Mouse (Mus musculus) gastrocnemius, postnatal 25 days (tissue): Measurements from ENCODE around the gene Tbc1d24. TPM values are rescaled to one million over a fixed set of nuclear protein-coding genes. Genes with fewer than 3 reads are reported as not detected.

ENCODE experiments used
- DNase-seq: peaks from one replicate; pipeline ENCODE4 v3.0.0; 2022
- long read RNA-seq, 2 experiments: library from polyadenylated mRNA; stranded (forward); transcript quantifications; one replicate each; pipeline ENCODE4 v2.0.0; 2021
- total RNA-seq, 2 experiments: library from RNA; stranded (reverse); gene quantifications; 1 replicate in 1 of 2; 2 replicates in 1 of 2; pipeline ENCODE4 v1.2.3; 2021

The Tbc1d24 gene
- total RNA-seq, result 1 to 10 TPM; 4.1 to 4.6 TPM
- long read RNA-seq, experiment 1, partial matches to known transcripts, result 0 of 2 reads
- long read RNA-seq, experiment 1, other reads (novel, unspliced or antisense), result 2 of 2 reads
- long read RNA-seq, experiment 2, partial matches to known transcripts, result 0 of 2 reads
- long read RNA-seq, experiment 2, other reads (novel, unspliced or antisense), result 2 of 2 reads

DNA sequence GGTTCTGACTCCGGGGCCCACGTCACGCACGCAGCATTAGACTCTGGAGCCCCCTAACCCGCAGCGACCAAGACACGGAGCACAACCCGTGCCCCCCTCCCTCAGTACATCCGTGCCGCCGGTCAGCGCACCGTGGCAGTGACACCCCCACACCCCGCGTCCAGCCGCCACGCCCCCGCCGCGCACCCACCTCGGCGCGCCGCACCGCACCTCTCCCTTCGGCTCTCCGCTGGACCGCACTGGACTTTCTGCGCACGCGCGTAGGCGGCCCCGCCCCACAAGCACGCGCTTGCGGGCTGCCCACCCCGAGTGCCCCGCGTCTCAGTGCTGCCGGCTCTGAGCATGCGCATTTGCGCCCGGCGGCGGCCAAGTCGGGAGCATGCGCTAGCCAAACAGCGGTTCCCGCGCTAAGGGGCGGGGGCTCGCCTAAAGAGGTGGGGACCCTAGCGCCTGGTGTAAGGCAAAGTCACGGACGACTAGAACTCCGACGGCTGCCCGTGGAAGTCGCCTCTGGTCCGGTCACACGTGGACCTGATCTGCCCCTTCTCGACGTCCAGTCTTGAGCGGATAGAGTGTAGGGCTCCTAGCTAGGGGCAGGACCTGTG, at the start of gene Tbc1d24:
Tbc1d24 (minus strand) TSS at position 279 of the 605 bp plus-strand sequence.
- peak; percentile 92 for DNase-seq

DNA sequence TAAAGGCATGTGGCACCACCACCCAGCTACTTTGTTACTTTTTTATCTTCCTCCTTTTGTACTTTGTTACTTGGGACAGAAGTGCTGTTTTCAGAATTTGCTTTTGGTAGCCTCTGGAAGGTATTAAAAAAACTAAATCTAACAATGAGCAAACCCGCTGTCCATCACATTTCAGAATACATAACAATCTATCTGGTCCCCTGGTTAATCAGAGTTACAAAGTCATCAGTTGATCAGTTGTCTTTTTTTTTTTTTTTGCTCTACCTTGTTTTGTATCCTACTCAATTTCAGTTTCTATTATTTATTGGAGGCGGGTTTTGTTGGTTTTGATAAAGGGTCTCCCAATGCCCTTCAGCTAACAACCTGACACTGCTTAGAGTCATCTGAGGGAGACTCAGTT, 47.0 kb upstream of the Tbc1d24 start:
- DNase-seq, result no peak

DNA sequence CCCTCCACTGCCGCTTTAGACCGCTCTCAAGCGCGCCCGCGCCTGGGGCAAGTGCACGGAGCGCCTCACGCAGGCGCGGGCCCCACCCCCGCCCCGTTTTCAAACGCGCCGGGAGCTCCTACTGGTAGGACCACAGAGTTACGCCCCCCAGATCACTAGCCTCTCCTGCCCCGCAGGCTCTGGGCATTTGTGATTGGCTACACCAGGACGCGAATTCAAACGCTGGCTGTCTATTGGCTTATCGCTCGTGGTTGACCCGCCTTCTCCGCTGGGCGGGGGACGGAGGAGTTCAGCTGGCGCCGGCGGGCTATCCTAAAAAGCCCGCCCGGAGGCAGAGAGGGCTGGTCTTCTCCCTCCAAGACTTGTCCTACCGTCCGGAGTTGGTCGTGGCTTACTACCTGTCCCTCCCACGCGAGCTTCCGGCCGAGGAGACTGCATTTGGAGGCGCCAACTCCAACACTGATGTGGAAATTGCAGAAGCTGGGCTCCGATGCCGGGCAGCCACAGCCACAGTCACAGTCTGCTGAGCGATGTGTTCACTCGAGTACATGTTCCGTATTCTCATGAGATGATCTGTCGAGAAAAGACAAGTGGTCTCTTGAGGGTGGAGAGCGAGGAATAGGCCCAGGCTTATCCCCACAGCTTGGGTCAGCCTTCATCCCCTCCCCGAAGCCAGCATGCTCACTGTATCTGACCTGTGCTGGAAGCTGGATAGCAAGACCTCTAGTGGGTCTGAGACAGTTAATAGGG, 46.1 kb upstream of the Tbc1d24 start, which contains the start of gene Ccnf:
Ccnf (minus strand) TSS at position 165 of the 750 bp plus-strand sequence.
- peak; percentile 97 for DNase-seq

DNA sequence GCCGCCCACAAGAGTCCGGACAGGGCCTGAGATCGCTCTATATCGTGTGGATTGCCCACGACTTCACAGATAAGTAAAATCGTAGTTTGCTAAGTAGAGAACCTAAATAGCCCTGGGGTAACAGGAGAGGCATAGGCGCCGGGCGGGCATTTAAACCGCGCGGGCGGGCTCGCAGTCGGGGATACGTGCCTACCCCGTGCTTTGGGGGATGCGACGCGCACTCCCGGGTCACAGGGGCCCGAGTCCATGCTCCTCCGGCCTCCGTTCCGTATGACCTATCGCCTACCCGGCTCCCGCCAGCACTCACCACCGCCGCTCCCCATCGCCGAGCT, 45.6 kb upstream of the Tbc1d24 start:
- no peak for DNase-seq

DNA sequence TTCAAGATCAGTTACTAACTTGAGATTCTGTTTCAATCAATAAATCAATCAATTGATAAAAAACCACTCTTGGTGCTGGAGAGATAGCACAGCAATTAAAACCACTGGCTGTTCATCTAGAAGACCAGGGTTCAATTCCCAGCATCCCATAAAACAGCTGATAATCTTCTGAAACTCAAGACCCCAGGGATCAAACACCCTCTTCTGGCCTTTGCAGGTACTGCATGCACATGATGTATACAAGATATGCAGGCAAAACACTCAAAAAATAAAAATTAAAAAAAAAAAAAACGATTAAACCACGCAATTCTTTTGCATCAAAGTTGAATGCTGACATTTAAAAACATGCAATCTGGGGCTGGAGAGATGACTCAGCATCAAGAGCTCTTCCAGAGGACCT, 43.3 kb upstream of the Tbc1d24 start:
- DNase-seq, result no peak

DNA sequence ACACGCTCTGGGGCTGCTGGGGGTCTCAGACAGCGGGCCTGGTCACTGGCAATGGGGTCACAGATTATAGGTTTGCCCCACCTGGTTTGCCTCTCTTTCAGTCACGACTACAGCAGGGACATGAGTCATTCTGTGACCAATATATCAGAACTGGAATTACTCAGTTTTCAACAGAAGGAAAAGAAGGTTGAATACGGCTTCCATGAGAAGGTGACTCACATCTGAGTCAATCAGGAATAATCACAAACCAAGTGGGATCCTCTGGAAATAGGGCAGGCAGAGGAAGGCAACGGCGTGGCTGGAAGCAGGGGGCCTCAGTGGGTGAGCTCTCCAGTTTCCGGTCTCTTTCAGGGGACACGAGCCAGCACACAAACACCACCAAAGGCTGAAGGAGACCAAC, 38.7 kb upstream of the Tbc1d24 start:
- DNase-seq, result no peak

DNA sequence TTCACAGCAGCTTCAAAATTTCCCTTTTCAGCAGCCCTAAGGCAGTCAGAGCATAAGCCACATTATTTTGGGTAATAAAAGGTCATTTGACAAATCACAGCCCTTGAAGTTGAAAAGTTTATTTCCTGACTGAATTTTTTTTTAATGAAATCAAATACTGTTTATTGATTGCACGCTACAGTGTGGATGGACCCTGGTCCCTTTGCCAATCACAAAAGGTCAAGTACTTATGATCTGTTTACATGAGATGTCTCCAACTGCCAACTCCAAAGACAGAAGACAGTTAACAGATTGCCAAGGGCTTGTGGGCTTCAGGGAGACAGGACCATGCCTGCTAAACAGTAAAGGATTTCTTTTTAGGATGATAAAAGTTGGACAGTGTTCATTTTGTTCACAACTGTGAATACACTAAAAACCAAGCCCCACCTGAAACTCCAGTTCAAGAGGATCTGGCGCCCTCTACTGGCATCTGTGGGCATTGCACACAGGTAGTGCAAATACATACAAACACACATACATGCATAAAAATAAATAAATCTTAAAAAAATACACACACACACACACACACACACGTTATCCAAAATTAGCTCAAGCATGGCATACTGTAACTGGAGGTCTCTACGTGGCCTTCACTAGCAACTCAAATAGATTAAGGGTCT, 38.1 kb upstream of the Tbc1d24 start:
- DNase-seq, result no peak

DNA sequence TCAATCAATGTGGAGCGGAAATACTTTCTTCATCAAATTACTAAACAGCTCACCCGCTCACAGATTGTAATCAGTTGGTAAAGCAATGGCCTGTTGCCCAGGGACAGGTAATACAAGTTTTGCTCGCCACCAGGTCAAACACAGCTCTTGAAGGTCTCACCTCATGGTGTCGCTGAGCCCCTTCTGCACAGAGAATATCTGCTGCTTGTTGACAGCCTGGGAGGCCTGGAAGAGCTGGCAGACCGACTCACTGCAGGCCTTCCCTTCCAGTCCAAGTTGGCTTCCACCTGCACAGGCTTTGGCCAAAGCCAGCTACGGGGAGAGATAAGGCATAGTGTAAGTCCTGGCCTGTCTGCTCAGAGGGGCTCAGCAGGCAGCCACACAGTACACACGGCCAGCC, 31.6 kb upstream of the Tbc1d24 start:
- no peak for DNase-seq

DNA sequence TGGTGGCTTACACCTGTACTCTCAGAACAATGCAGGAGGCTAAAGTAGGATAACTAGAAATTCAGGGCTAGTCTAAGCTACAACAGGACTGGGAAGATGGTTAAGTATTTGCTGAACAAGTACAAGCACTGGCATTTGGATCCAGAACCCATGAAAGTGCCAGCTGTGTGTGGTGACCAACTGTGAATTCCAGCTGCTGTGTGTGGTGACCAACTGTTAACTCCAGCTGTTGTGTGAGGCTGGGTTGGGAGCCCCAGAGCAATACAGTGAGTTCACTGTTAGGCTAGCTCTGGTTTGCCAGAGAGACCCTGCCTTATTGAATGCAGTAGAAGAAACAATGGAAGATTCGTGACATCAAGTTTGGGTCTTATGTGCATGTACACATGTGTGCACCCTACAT, 31.1 kb upstream of the Tbc1d24 start:
- DNase-seq, result no peak

DNA sequence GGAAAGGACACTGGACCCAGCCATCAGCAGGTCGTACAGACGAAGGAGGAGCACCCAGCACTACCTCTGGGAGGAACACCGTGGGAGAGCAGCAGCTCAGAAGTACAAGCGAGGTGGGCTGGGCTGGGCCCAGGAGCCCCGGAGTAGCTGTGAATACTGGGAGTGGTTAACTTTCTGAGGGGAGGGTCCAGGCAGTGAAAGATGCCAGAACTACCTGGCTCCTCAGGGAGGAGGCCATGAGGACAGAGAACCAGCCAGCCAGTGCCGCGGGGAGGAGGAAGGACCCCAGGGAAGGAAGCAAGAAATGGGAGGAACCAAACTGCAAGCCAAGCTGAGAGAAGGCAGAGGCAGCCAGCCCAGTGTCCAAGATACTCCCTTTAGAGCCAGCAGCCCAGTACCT, 22.6 kb upstream of the Tbc1d24 start:
- DNase-seq, result no peak

DNA sequence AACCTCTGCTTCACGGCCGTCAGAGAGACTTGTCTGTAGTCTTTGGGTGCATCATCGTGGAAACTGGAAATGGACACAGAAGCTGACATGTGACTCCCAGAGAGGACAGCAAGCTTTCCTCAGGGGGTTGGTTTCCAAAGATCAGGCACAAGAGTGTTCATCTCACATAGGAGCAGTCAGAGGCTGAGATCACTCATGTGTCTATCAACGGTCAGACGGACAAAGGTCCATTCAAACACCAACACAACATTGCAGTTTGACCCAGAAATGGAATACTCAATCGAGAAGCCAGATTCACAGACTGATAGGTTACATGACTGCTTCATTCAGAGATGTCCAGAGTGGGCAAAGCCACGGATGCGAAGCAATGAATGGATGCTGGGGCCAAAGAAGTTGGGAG, 21.4 kb upstream of the Tbc1d24 start:
- no peak for DNase-seq

DNA sequence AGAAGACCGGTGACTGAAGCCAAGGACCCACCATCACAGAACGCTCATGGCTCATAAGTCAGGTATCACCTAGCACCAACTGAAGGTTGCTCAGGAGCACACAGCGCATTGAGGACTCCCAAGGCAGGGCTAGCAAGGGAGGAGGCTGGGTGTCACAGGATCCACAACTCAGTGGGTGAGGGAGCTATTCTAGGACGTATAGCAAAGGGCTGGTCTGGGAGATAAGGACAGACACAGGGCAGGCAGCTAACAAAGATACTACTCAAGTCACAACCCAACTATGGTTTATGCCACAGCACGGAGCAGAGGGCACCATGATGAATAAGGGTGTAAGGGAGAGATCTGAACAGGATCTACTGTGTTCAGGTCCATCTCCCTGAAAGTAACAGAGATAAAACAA, 20.5 kb upstream of the Tbc1d24 start:
- DNase-seq, result no peak

DNA sequence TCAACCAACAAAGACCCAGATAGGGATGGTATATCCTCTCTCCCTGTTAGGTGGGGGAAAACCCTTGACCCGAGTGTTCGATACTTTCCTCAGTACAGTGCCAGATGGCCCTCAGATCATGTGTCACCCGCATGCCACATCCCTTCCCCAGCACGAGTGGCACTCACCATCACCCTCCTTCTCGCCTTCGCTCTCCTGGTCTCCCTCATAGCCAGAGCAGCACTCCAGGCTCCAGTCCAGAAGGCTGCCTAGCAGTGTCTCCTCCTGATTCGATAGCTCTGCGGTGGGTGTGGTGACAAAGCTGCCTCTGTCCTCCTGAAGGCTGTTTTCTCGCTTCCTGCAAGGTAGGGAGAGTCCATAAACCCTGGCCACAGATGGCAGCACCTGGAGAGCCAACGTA, 19.4 kb upstream of the Tbc1d24 start:
- DNase-seq, result no peak

DNA sequence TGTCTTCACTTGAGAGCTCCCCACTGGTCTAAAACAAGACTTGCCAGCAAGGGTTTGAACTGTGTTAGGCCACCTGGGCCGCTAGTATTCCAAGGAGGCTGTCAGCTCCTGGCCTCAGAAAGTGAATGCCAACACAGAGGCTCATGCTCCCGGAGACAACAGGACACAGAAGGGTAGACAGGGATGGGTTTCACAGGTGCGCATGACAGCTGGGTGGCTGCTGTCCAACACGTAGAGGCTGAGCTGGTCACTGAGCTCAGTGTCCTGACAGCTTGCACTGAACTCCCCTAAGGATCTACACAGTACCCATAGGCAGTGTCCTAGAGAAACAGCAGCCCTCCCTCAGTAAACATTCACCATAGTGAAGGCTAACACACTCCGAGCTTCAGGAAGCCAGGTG, 18.2 kb upstream of the Tbc1d24 start:
- peak; percentile 40 for DNase-seq

DNA sequence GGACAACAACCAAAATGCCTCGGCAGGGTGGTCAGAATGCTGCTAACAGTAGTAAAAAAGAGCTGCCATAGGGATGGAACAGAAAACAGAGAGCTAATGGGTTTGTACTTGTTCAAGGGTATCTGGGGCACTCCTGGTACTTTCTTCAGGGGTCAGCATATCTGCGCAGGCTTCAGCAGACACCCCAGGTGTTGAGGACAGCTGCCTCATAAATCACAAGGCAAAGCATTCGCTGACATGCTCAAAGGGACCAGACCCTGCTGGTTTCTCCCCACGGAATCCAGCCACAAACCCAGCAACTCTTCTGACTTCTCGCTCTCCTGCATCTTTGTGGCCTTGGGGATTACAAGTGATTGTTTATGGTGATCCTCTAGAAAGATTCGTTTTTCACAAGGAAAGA, 17.3 kb upstream of the Tbc1d24 start:
- DNase-seq, result no peak

DNA sequence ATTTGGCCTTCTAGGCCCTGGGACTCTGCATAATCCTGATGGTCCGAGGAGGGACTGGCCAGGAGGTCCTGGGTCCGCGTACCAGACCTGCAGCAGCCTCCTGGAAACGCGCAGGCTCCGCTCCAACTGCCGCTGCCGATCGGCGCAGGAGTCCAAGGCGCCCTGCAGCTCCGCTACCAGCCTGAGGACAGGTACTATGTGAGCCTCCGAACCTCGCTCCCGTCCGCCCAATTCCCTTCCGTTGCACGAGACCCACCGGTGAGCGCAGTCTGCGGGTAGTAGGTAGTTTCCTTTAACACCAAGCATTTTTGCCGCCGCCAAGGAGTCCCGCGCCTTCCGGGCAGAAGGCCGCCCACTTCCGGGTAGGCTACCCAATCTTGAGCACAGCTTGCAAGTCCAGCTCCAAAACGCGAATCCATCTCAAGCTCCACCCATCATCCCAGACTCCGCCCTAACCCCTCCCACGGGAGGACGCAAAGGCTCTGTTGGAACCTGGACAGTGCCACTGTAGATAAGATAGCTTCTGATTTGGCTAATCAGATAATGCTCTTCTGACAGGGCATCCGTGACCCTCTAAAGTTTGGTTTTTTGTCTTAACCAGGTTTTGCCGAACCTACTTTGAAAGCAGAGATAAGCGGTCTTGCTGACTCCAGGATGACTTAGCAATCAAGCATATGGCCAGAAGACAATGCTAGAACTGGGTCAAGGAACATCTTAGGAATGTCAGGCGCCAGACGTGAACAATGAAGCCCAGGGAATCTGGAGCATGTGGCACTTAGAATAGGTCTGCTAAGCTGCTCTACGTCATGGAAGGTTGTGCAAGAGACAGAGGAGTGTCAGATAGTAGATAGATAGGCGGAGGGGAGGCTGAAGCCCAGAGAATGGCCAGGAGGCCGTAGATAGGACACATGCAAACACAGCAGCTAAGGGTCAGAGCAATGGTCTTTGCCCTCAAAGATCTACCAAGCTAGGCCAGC, 15.4 kb upstream of the Tbc1d24 start, which contains the start of gene Tedc2:
Tedc2 (minus strand) TSS at position 417 of the 977 bp plus-strand sequence.
- DNase-seq, result peak; percentile 92

DNA sequence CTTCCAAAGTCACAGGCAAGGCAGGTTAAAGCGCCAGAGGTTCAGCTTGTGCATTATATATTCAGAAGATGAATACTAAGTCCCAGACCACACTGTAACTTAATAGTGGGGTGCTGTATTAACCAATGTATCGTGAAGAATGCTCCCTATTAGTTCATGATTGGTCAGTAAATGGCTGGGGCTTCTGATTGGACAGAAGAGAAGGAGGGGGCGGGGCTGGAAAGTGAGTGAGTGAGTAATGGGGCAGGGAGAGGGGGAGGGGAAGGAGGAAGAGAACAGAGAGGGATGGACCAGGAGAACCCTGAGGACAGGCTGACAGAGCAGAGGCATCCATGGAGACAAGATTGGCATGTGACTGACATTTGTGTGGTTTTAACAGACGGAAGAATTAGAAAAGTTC, 11.5 kb upstream of the Tbc1d24 start:
- no peak for DNase-seq

DNA sequence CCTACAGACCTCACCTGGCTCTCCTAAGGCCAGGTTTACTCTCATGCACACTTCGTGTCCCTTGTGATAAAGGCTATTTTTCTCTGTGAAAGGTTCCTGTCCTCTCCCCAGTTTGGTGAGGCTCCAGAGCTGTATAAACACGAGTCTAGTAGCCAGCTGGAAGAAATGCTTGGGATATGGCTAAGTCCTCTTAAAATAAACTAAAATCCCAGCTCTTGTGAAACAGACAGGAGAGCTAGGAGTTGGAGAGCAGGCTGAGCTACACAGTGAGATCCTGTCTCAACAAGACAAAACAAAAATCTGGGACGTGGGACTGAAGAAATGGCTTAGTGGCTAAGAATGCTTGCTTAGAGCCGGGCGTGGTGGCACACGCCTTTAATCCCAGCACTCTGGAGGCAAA, 7.8 kb upstream of the Tbc1d24 start:
- no peak for DNase-seq

DNA sequence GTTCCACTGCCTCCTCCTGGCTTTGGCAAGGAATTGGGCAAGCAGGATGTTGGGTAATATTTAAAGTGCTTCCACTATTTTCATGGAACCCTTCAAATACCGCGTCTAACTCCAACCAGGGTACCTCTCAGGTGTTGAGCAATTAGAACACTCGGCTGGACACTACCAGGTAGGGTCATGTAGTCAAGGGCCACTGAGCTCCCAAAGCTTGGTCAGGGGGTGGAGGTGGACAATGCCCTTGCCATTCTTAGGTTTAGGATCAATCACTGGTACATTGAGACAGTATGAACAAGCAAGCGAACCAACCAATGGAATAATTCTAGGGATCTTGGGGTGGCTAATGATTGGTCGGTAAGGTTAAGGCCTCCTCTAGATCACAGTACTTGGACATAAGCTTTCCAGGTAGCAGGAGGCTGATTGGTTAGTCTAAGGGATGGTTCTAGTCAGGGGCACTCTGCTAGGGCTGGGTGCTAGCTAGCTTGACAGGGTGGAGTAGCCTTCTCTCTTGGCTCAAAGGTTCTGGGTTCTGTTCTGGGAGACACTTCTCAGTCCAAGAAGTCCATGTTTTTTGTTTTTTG, 7.2 kb upstream of the Tbc1d24 start:
- DNase-seq, result no peak

DNA sequence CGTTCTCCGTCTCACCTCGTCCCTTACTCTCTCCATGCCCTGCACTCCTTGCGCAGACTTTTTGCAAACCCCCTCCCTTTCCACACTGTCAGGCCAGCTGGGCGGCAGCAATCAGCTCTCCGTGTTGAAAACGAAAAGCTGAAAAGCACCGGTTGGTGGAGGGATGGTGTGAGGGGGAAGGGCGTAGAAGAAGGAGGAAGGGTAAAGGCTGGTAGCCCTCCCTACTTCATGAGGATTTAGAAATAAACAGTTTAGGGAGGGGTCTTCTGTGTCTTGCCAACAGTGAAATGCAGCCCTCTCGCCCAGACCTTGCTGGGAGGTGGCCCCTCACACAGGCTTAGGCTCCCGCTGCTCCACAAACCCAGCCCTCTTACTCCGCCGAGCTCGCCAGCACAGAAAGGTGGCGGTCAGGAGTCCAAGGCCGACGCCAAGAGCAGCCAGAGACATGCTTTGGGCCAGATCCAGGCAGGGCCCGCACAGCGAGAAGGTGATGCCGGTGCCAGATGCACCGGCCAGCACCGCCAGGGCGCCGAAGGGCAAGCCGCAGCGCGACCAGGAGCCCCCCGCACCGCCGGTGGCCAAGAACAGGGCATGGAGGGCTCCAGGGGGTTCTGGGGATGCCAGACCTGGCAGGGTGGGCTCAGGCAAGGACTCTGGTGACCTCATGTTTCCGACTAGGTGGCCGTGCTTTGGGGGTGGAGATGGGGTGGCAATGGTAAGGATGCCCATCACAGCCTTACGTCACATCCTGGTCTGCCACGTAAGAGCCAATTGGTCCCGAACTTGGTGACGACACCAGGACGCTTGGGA, 6.5 kb upstream of the Tbc1d24 start:
- DNase-seq, result no peak

DNA sequence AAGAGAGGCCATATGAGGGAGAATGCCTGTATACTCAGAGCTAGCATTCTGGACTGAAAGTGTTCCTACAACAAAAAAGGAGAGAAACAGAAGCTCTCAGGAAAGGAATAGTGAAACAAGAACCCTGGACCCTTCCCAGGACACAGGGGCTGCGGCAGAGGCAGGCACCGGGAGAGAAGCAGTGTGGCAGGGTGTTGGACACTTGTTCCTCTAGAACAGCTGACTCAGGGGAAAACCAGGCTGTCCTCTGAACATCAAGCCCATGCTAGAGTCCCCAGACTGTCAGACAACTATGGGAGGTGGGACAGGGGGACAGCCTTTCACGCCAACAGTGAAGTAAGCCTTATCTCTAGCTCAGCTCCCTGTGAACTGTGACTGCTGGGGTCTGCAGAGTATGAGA, 5.2 kb upstream of the Tbc1d24 start:
- no peak for DNase-seq
